Mouse (Mus musculus): Measurements from ENCODE around the gene Usp24.

Usp24 gene

GRCm38 (mm10) chr4:106474241-106474640, 158.2 kb downstream of the Usp24 start:
- in situ Hi-C loops (cut with MboI; ENCODE audit: unreplicated experiment in 2 of 2): loop anchor here (5.0 to 10.0 kb wide), 4 partner anchors 53 to 241 kb away; no protein-coding TSS in a partner anchor

- in situ Hi-C loops (cut with MboI; ENCODE audit: unreplicated experiment in 2 of 2): no loop called here
Observed at GRCm38 (mm10) chr4:106480545-106480944, 164.5 kb downstream of the Usp24 start.

- in situ Hi-C loops (cut with MboI; ENCODE audit: unreplicated experiment in 2 of 2): no loop called here
Observed at GRCm38 (mm10) chr4:106483215-106483727, 167.3 kb downstream of the Usp24 start.

GRCm38 (mm10) chr4:106483831-106484230, 167.8 kb downstream of the Usp24 start:
- in situ Hi-C loops (cut with MboI; ENCODE audit: unreplicated experiment in 2 of 2): no loop called here

GRCm38 (mm10) chr4:106490620-106491019, 174.6 kb downstream of the Usp24 start:
- in situ Hi-C loops (cut with MboI; ENCODE audit: unreplicated experiment in 2 of 2): no loop called here

Measured in v-Abl transformed pro-B cells (cell line).